Mouse (Mus musculus): ENCODE measurements at regions not wholly inside any gene's neighbourhood (a gene's known extent, or its start where the extent isn't known, plus 50 kb on each side); places are given as distances from the start of the nearest gene placed in this dataset.

- Histone ChIP-seq H3K9me3 (ENCODE audit: low read depth, low read length) (no peaks in the 10 kb centered on the region), H3K4me2 (no peak overlapping the region), H3K36me3 (ENCODE audit: insufficient read depth) (no peaks in the 10 kb centered on the region), H3K4me1 (ENCODE audit: insufficient read depth) (no peaks in the 10 kb centered on the region; the same call in 1 of the 2 replicates), H3K27ac (ENCODE audit: low read depth) (no peak overlapping the region), H3K4me3 (ENCODE audit: low read depth, low read length) (no peak overlapping the region), H3K9ac (no peak overlapping the region), H3K27me3 (ENCODE audit: insufficient read depth, low read length) (no peaks in the 10 kb centered on the region)
- DNase-seq (no peak), ATAC-seq (ENCODE audit: insufficient read depth) (no peak)
- TF ChIP-seq CTCF (IDR thresholded peaks at IDR 0.05; ENCODE audit: low read depth) = no peak
- 57% methylated on average over 6 of the region's 6 CpGs for WGBS
Observed at GRCm38 (mm10) chr7:133481529-133481928, 120.4 kb downstream of the Tex36 start.

DNA sequence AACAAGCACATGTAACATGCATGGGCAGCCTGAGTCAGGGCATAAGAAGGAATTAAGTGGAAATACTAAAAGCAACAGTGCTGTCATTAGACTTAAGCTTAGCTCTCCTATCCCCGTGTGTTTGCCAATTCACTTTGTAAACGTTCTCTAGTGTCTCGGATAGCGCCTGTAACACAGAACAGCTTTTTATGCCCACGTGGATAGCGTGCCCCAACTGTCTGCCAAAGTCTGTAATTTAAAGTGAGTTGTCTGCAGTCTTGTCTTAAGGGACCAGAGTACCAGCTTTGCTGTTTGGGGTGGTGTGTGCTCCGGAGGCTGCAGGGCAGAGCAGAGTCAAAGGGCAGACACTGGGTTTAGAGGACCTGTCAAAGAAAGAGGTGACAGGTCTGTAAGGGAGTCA is 122.3 kb downstream of the Tex36 start:
- Histone ChIP-seq H3K9ac (no peak overlapping the region), H3K4me2 (no peak overlapping the region), H3K4me1 (ENCODE audit: insufficient read depth) (no peaks in the 10 kb centered on the region; the same call in 1 of the 2 replicates), H3K4me3 (ENCODE audit: low read depth, low read length) (no peak overlapping the region), H3K27me3 (ENCODE audit: insufficient read depth, low read length) (no peaks in the 10 kb centered on the region), H3K27ac (ENCODE audit: low read depth) (no peak overlapping the region), H3K36me3 (ENCODE audit: insufficient read depth) (no peaks in the 10 kb centered on the region), H3K9me3 (ENCODE audit: low read depth, low read length) (no peaks in the 10 kb centered on the region)
- TF ChIP-seq CTCF (IDR thresholded peaks at IDR 0.05; ENCODE audit: low read depth) = no peak
- DNase-seq (no peak), ATAC-seq (ENCODE audit: insufficient read depth) (no peak)
- 14% methylated on average over 7 of the region's 7 CpGs for WGBS

GRCm38 (mm10) chr7:133477933-133478332 is 124.0 kb downstream of the Tex36 start:
- TF ChIP-seq CTCF (IDR thresholded peaks at IDR 0.05; ENCODE audit: low read depth) = peak; percentile 55
- Histone ChIP-seq H3K4me1 (ENCODE audit: insufficient read depth) (no peaks in the 10 kb centered on the region; the same call in 1 of the 2 replicates), H3K27me3 (ENCODE audit: insufficient read depth, low read length) (no peaks in the 10 kb centered on the region), H3K4me3 (ENCODE audit: low read depth, low read length) (no peak overlapping the region), H3K9me3 (ENCODE audit: low read depth, low read length) (no peaks in the 10 kb centered on the region), H3K4me2 (no peak overlapping the region), H3K36me3 (ENCODE audit: insufficient read depth) (no peaks in the 10 kb centered on the region), H3K9ac (no peak overlapping the region), H3K27ac (ENCODE audit: low read depth) (no peak overlapping the region)
- WGBS = 70% methylated on average over 5 of the region's 5 CpGs
- no peak for ATAC-seq (ENCODE audit: insufficient read depth)
- no peak for DNase-seq

- 86% methylated on average over 6 of the region's 6 CpGs for WGBS
- no peak for ATAC-seq (ENCODE audit: insufficient read depth)
- DNase-seq = no peak
- TF ChIP-seq CTCF (IDR thresholded peaks at IDR 0.05; ENCODE audit: low read depth) = no peak
- no peaks in the 10 kb centered on the region; the same call in 1 of the 2 replicates for H3K4me1 ChIP-seq (ENCODE audit: insufficient read depth)
- no peaks in the 10 kb centered on the region for H3K9me3 ChIP-seq (ENCODE audit: low read depth, low read length)
- H3K4me3 ChIP-seq (ENCODE audit: low read depth, low read length) = no peak overlapping the region
- H3K9ac ChIP-seq = no peak overlapping the region
- H3K27ac ChIP-seq (ENCODE audit: low read depth) = no peak overlapping the region
- no peaks in the 10 kb centered on the region for H3K27me3 ChIP-seq (ENCODE audit: insufficient read depth, low read length)
- no peaks in the 10 kb centered on the region for H3K36me3 ChIP-seq (ENCODE audit: insufficient read depth)
- H3K4me2 ChIP-seq = no peak overlapping the region
Observed at GRCm38 (mm10) chr7:133477221-133477620, 124.7 kb downstream of the Tex36 start.

- Histone ChIP-seq H3K27ac (ENCODE audit: low read depth) (peak overlapping the region; percentile 9; the same call in 1 of the 2 replicates), H3K36me3 (ENCODE audit: insufficient read depth) (no peaks in the 10 kb centered on the region), H3K9ac (no peak overlapping the region), H3K4me2 (no peak overlapping the region), H3K4me3 (ENCODE audit: low read depth, low read length) (no peak overlapping the region), H3K4me1 (ENCODE audit: insufficient read depth) (peaks cover 6% of the 10 kb centered on the region; the same call in 1 of the 2 replicates), H3K9me3 (ENCODE audit: low read depth, low read length) (no peaks in the 10 kb centered on the region), H3K27me3 (ENCODE audit: insufficient read depth, low read length) (no peaks in the 10 kb centered on the region)
- DNase-seq = peak; percentile 76
- ATAC-seq (ENCODE audit: insufficient read depth) = peak; percentile 67; the same call in 1 of the 2 replicates
- TF ChIP-seq CTCF (IDR thresholded peaks at IDR 0.05; ENCODE audit: low read depth) = no peak
- WGBS = 60% methylated on average over 5 of the region's 5 CpGs
Observed at GRCm38 (mm10) chr7:133471706-133472105, 130.3 kb downstream of the Tex36 start.

GRCm38 (mm10) chr7:133470620-133470958 is 131.4 kb downstream of the Tex36 start:
- 36% methylated on average over 3 of the region's 3 CpGs for WGBS
- no peak for TF ChIP-seq CTCF (IDR thresholded peaks at IDR 0.05; ENCODE audit: low read depth)
- ATAC-seq (ENCODE audit: insufficient read depth) (peak; percentile 58), DNase-seq (peak; percentile 71)
- Histone ChIP-seq H3K4me2 (no peak overlapping the region), H3K36me3 (ENCODE audit: insufficient read depth) (no peaks in the 10 kb centered on the region), H3K9ac (no peak overlapping the region), H3K27ac (ENCODE audit: low read depth) (peak overlapping the region; percentile 3; the same call in 1 of the 2 replicates), H3K9me3 (ENCODE audit: low read depth, low read length) (no peaks in the 10 kb centered on the region), H3K27me3 (ENCODE audit: insufficient read depth, low read length) (no peaks in the 10 kb centered on the region), H3K4me3 (ENCODE audit: low read depth, low read length) (no peak overlapping the region), H3K4me1 (ENCODE audit: insufficient read depth) (peaks cover 6% of the 10 kb centered on the region; the same call in 1 of the 2 replicates)

- Histone ChIP-seq H3K4me3 (ENCODE audit: low read depth, low read length) (no peak overlapping the region), H3K9ac (no peak overlapping the region), H3K4me1 (ENCODE audit: insufficient read depth) (peaks cover 6% of the 10 kb centered on the region; the same call in 1 of the 2 replicates), H3K9me3 (ENCODE audit: low read depth, low read length) (no peaks in the 10 kb centered on the region), H3K36me3 (ENCODE audit: insufficient read depth) (no peaks in the 10 kb centered on the region), H3K27ac (ENCODE audit: low read depth) (0 out of 2 replicates have a peak overlapping the region, but pooled peaks have one; percentile 2), H3K27me3 (ENCODE audit: insufficient read depth, low read length) (no peaks in the 10 kb centered on the region), H3K4me2 (no peak overlapping the region)
- no peak for TF ChIP-seq CTCF (IDR thresholded peaks at IDR 0.05; ENCODE audit: low read depth)
- 20% methylated on average over 6 of the region's 6 CpGs for WGBS
- ATAC-seq (ENCODE audit: insufficient read depth) = peak; percentile 63
- peak; percentile 83 for DNase-seq
Observed at GRCm38 (mm10) chr7:133469952-133470619, 131.9 kb downstream of the Tex36 start.

Data from lung, embryonic 14.5 days (tissue).